Mouse (Mus musculus): ENCODE results near the gene Phlpp1.
A peak's percentile ranks its signal among the peaks of the same experiment; 100 is the strongest.

Phlpp1 gene

GRCm38 (mm10) chr1:106164111-106164510 is 7.4 kb upstream of the Phlpp1 start:
- DNase-seq (ENCODE audit: low spot score) = no peak

DNA sequence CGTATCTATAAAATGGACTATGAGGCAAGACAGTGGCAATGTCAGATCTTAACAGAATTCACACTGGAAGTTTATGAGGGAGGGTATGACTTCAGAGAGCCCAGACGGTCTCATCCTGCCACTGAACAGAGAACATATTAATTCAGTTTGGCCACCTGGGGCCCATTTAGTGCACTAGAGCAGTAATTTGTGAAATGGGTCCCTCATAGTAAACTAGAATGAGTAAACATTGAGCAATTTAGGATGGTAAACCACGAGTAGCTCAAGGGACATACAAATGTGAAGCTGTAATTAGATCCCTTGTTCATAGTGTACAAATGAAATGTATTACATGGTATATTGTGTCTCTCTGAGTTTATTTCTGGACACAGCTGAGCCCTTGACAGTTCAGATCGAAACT is 3.6 kb upstream of the Phlpp1 start:
- no peak for DNase-seq (ENCODE audit: low spot score)

DNA sequence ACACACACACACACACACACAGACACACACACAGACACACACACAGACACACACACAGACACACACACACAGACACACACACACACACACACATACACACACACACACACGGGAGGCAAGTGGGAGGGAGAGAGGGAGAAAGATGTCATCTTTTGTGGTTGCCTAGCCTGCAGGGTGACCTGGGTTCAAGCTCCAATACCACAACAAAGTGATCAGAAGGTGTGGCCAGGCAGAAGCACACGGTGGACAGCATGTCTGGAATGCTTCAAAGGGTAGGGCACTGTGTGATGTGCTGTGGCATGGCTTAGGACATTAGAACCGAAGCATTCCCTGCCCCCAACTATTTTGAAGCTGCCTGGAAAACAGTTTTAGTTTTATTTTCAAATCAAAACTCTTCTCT is 2.8 kb upstream of the Phlpp1 start:
- no peak for DNase-seq (ENCODE audit: low spot score)

DNA sequence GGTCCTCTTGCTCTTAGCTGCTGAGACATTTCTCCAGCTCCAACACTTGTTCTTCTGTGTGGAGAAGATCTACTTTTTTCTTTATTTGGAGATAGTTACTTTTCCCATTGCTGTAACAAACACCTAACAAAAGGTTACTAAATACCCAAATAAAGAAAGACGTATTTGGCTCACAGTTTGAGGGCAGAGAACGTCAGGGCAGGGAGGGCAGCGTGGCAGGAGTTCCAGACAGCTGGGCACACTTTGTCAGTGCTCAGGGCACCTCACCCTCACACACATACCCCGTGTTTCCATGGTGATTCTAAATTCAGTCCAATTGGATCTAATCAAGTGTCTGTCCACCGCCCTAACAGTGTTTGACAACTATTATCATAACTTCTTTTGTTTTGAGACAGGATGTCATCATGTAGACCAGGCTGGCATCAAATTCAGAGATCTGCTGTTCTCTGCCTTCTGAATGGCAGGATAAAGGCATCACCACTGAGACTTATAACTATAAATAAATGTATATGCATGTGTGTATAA is 1.7 kb upstream of the Phlpp1 start:
- DNase-seq (ENCODE audit: low spot score) = no peak

GRCm38 (mm10) chr1:106172301-106172930 is 864 bp downstream of the Phlpp1 start:
- peak; percentile 59 for DNase-seq (ENCODE audit: low spot score)

DNA sequence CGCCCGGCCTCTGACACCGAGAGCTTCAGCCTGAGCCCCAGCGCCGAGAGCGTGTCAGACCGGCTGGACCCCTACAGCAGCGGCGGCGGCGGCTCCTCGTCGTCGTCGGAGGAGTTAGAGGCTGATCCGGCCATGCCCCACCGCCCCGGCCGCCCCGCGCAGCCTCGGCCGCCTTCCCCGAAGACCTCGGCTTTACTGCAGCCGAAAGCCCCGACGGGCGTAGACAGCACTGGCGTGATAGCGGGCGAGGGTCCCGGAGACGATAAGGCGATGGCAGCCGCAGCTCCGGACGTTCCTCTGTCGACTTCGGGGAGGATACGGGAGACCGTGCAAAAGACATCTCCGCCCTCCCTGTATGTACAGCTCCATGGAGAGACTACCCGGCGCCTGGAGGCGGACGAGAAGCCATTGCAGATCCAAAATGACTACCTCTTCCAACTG is 1.4 kb downstream of the Phlpp1 start:
- DNase-seq (ENCODE audit: low spot score) = peak; percentile 37

DNA sequence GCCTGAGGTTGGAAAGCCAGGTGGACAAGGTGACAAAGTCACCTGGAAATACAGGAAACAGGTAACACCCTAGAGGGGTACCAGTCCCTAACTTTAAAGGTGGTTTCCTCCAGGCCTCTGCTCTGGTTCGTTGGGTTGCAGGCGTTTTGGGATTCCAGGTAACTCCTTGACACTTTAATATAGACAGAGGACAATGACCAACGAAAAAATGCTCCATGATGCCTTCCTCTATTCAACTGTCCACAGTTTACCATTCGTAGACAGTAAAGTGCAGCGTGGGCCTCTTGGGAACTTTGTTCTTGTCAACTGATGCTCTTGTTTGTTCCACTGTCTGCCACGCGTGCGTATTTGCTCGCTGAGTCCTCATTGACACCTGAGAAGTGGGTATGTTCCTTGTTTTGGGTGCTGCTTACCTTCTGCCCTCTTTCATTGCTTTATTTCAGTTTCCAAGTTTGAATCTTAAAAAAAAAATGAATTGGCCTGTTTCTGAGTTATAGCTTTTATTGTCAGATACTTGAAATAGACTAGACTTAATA is 2.1 kb downstream of the Phlpp1 start:
- DNase-seq (ENCODE audit: low spot score) = no peak

- no peak for DNase-seq (ENCODE audit: low spot score)
These were observed 3.0 kb downstream of the Phlpp1 start for GRCm38 (mm10) chr1:106174598-106174997.

GRCm38 (mm10) chr1:106175360-106175759 is 3.8 kb downstream of the Phlpp1 start:
- no peak for DNase-seq (ENCODE audit: low spot score)

GRCm38 (mm10) chr1:106176791-106177190 is 5.2 kb downstream of the Phlpp1 start:
- no peak for DNase-seq (ENCODE audit: low spot score)

DNA sequence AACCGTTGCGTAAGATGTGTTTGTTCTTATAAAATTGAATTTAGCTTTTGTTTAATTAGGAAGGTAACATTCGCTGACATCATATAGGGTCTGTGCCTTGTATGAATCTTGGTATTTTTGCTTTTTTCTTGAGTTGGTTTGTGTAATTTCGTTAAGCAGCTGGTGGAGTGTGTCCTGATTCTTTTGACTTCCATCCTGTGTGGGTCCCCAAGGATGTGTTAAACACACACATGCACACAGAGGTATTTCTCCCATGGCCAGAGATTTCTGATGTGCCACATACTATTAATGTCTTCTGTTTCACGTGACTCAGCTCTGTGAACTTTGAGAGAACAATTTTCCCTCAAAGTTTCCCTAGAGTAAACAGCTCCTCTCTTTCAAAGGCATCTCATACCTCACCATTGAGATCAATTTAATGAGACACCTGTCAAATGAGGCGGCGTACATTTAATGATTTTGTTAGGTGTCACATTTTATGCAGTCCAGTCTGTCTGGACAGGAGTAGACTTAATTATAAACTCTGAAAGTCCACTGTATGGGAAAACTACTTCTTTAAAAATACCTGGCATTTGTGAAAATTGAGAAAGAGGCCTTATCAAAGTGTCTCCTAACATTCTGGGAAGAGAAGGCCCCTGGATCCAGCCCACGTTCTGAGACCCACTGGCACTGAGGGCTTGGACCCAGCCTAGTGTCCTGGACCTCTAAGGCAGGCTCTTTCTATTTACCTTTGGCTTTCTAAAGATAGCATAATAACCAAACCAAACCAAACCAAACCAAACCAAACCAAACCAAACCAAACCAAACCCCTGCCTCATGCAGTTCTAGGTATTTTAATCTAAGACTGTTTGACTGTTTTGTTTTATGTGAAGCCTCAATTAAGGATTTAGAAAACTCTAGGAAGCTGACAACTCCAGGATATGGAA is 6.6 kb downstream of the Phlpp1 start:
- no peak for DNase-seq (ENCODE audit: low spot score)

- DNase-seq (ENCODE audit: low spot score) = no peak
These were observed 12.1 kb downstream of the Phlpp1 start for GRCm38 (mm10) chr1:106183701-106184100.

- DNase-seq (ENCODE audit: low spot score) = no peak
These were observed 13.4 kb downstream of the Phlpp1 start for GRCm38 (mm10) chr1:106184780-106185460.

DNA sequence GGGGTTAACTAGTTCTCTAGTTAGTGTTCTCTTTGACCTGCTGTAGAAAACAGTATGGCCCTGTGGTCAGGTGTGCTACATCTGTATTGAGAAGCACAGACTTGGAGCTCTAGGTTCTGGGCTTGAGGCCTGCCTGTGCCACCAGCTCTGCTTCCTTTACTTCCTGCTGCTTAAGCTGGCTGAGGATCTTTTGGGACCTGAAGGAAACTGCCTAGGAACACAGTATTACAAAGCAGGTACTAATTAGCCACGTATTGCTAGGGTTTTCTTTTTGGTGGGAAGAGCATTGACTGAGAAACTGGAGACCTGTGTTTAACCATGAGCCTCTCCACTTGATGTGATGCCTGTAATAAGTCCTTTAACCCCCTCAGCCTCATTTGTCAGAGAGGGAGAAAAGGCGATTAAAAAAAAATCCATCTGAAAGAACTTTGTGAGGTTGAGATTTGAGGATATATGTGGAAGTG is 13.9 kb downstream of the Phlpp1 start:
- no peak for DNase-seq (ENCODE audit: low spot score)

DNA sequence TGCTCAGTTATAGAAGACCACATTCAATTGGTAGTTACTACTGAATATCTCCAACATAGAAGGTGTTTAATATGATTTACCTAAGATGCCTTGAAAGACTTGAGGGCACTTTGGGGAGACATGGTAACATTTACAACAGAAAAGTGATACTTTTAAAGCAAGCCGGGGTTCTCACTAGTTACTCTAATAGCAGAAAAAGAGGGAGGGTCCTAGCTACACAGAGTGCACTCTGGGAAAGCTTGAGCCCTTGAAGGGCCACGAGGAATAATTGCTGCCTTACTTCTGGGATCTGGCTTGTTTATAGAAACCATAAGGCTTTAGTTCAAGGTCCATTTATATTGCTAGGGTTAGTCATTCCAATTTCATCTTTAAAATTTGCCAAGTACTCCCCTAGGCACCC is 14.5 kb downstream of the Phlpp1 start:
- no peak for DNase-seq (ENCODE audit: low spot score)

DNA sequence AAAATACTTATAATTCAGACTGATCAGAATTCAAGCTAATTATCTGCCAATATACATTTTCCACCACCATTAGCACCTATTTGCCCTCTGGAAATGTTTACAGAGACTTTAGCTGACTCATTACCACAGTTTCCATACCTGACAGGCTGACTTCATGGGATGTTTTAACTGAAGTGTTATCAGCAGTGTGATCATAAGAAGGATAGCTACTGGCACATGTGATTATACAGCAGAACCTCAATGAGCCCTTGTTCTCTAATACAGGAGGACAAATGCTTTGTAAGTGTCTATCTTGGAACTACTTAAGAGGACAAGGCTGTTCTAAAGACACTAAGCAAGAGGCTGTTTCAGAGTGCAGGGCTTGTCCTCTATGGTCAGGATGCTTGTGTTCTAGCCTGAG is 15.9 kb downstream of the Phlpp1 start:
- no peak for DNase-seq (ENCODE audit: low spot score)

- DNase-seq (ENCODE audit: low spot score) = no peak
These were observed 17.2 kb downstream of the Phlpp1 start for GRCm38 (mm10) chr1:106188756-106189155.

DNA sequence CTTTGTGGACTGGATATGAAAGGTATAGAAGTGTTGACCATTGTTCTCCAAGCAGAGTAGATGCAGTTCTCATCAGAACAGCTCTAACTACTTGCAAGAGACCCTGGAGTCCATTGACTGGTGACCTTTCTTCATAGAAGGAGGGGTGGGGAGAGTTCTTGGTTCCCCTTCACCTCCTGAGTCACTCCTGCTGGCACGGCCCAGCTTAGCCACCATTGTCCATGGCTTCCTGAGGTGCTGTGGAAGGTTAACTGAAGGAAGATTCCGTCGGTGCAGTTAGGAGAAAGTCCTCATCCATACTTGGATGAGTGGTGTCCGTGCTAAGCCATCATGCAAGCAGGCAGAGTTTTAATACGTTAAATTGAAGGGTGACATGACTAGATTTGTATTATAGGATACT is 17.8 kb downstream of the Phlpp1 start:
- no peak for DNase-seq (ENCODE audit: low spot score)

DNA sequence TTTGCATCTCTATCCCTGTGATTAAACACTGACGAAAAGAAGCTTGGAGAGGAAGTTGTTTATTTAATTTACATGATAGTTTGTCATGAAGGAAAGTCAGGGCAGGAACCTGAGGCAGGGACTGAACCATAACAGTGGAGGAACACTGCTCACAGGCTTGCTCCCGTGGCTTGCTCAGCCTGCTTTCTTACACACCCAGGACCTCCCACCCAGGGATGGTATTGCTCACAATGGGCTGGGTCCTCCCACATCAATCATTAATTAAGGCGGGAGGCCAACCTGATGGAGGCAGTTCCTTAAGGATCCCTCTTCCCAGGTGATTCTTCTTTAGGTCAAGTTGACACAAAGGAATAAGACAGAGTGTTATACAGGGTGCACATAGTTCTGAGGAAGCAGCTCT is 19.1 kb downstream of the Phlpp1 start:
- DNase-seq (ENCODE audit: low spot score) = no peak

DNA sequence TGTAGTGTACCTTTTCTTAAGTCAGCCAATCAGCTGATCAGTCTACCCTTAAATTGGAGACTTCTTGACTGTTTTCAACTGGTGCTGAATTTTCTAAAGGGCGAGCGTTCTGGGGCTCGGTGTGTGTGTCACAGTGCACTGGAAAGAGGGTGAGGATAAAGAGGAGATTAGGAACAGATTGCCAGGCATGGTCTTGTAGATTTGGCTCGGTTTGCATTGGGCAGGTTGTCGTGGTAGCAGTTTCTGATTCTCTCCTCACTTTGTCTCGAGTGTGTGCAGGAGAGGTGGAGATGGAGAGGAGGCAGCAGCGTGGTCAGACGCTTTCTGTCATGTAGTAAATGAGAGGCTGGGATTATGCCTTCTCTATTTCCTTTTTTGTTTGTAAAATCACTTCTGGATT is 20.3 kb downstream of the Phlpp1 start:
- DNase-seq (ENCODE audit: low spot score) = no peak

GRCm38 (mm10) chr1:106192864-106193470 is 21.4 kb downstream of the Phlpp1 start:
- DNase-seq (ENCODE audit: low spot score) = no peak

DNA sequence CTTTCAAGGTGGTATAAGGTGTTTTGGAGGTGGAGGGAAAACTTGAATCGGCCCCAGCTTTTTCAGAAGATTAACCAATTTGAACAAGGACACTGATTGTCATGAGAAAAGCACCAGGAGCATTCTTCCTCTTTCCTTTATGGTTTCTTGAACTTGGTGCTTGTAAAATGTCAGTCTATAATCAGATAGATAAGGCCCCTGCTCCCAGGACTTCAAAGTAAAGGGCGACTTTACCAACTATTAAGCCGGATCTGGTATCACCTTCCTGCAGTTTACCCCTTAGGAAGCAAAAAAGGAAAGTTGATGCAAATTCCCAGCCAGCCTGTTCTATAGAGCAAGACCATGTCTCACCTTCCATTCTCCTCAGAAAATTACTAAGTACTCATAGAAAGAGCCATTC is 21.9 kb downstream of the Phlpp1 start:
- no peak for DNase-seq (ENCODE audit: low spot score)

All from embryo, embryonic 10 days (tissue).